Mouse (Mus musculus) heart, postnatal 0 days (tissue): Measurements from ENCODE around the gene Fat3. TPM values are rescaled to one million over a fixed set of nuclear protein-coding genes. Genes with fewer than 3 reads are reported as not detected.

Experiments
- ATAC-seq: fragments of 200-750 bp; cut with Nextera tagmentation; 2 replicates; pipeline ENCODE4 v1.8.0; 2017; ENCODE audit warnings: low read depth, moderate number of reproducible peaks, moderate library complexity; ENCODE audit not compliant: insufficient read depth
- DNase-seq: peaks from one replicate; pipeline ENCODE4 v3.0.0-alpha.2; 2016; ENCODE audit warnings: low spot score
- H3K27ac ChIP-seq: fragments of 300-500 bp; sonication (generic); 2 replicates; pipeline ENCODE4 v1.5.1; 2014; ENCODE audit warnings: low read depth, mild to moderate bottlenecking
- H3K27me3 ChIP-seq: fragments of 300-500 bp; sonication (generic); 2 replicates; pipeline ENCODE4 v1.6.1; 2014; ENCODE audit warnings: low read length, mixed read lengths; ENCODE audit not compliant: control insufficient read depth, insufficient read depth
- H3K36me3 ChIP-seq: fragments of 300-500 bp; sonication (generic); replicated peaks from 2 replicates; pipeline ENCODE4 v1.6.1; 2014; ENCODE audit warnings: low read length, mixed read lengths; ENCODE audit not compliant: control insufficient read depth, insufficient read depth
- H3K4me1 ChIP-seq: fragments of 300-500 bp; sonication (generic); 2 replicates; pipeline ENCODE4 v1.6.1; 2014; ENCODE audit warnings: antibody characterized with exemption; ENCODE audit not compliant: control insufficient read depth, insufficient read depth
- H3K4me2 ChIP-seq: fragments of 300-500 bp; sonication (generic); 2 replicates; pipeline ENCODE4 v1.6.1; 2014; ENCODE audit warnings: low read depth, mild to moderate bottlenecking, low read length, moderate library complexity
- H3K4me3 ChIP-seq: fragments of 300-500 bp; sonication (generic); 2 replicates; pipeline ENCODE4 v1.5.1; 2014; ENCODE audit warnings: low read depth, low read length
- H3K9ac ChIP-seq: fragments of 300-500 bp; sonication (generic); replicated peaks from 2 replicates; pipeline ENCODE4 v1.6.1; 2014; ENCODE audit warnings: low read depth, low read length, mixed read lengths
- H3K9me3 ChIP-seq: fragments of 300-500 bp; sonication (generic); replicated peaks from 2 replicates; pipeline ENCODE4 v1.6.1; 2016; ENCODE audit warnings: low read length; ENCODE audit not compliant: control insufficient read depth
- CTCF ChIP-seq: IDR thresholded peaks from 2 replicates; pipeline ENCODE4 v1.5.1; 2016; ENCODE audit warnings: antibody characterized with exemption, control low read depth, low read depth
- EP300 ChIP-seq: IDR thresholded peaks from 2 replicates; pipeline ENCODE4 v1.6.1; 2016; ENCODE audit warnings: antibody characterized with exemption, low read depth
- WGBS: fragments of 180-500 bp; shearing (Covaris S2); extraction: QIAGEN DNeasy Blood & Tissue Kit; methylation state at CpG from one replicate; pipeline ENCODE4 v1.1.7; 2014; 5-methylcytosine and 5-hydroxymethylcytosine counted together
- polyA plus RNA-seq: library from polyadenylated mRNA; unstranded; fragments of >200 nt; fragmentation: Nextera tagmentation; extraction: Ambion mirVana; gene quantifications from 2 replicates; pipeline ENCODE4 v1.2.1, GENCODE M21; 2015
- total RNA-seq: library from RNA; depleted of rRNA; stranded (reverse); fragments of >200 nt; gene quantifications from 2 replicates; pipeline ENCODE4 v1.2.3, GENCODE M21; 2014; ENCODE audit warnings: low replicate concordance

Fat3 gene
- total and polyA plus RNA-seq, 2 experiments from 2014 or later, result 0.19 to 2.4 TPM

DNA sequence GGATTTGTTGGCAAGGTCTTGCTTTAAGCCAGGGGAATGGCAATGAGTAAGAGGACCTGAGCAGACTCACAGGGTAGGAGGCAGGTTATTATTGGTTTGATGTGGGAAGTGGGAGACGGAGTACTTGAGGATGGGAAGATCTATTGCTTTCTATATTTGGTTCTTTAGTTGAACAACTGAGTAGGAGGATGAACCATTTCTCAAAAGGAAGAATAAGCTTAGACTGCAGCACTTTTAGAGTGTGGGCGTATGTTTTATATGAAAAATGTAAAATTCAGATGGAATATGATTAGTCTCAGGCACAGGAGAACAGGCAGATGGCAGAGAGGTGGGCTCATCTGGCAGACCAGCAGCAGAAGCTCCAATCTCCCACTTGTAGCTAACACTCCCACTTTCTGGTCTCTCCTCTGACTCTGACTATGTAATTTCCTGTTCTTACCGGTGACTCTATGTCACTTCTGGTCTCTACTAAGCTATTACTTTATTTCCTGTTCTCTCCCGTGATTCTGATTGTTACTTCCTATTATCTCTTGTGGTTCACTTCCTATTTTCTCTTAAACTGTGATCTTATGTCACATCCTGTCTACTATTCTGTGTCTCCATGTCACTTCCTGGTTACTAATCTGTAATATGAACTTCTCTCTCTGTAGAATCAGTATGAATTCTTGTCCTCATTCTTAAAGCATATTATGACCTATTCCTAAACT is 387.0 kb downstream of the Fat3 start:
- H3K27ac ChIP-seq, result peak overlapping the region; percentile 80
- ATAC-seq (peak; percentile 52), DNase-seq (peak; percentile 44)
- no peaks in the 10 kb centered on the region for H3K27me3 ChIP-seq
- H3K4me2 ChIP-seq, result no peak overlapping the region
- H3K9me3 ChIP-seq, result no peaks in the 10 kb centered on the region
- no peak overlapping the region for H3K4me3 ChIP-seq
- H3K4me1 ChIP-seq, result peaks cover 19% of the 10 kb centered on the region
- 62% methylated on average over 4 of the region's 4 CpGs for WGBS
- no peaks in the 10 kb centered on the region for H3K36me3 ChIP-seq
- H3K9ac ChIP-seq, result no peak overlapping the region
- TF ChIP-seq CTCF (no peak), EP300 (no peak)

DNA sequence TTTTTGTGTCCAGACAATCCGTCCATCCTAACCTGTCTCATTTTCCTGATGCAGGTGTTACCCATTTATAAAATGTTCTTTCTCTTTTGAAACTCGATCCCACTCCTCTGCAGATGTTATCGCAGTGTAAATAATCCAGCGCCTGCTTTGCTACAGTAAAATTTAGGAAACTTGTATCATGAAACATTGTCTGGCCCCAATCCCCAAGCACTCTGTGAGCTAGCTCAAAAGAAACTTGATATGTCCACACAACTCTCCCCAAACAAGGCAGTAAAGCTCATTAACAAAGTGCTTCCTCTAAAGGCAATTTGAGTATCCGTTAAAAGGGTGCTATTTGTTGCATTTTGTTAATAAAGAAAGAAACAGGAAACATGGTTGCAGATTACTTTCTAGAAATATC is 393.2 kb downstream of the Fat3 start:
- H3K27me3 ChIP-seq, result no peaks in the 10 kb centered on the region
- DNase-seq (no peak), ATAC-seq (no peak)
- H3K4me2 ChIP-seq, result no peak overlapping the region
- TF ChIP-seq CTCF (no peak), EP300 (no peak)
- H3K9ac ChIP-seq, result no peak overlapping the region
- H3K4me1 ChIP-seq, result no peaks in the 10 kb centered on the region
- no peaks in the 10 kb centered on the region for H3K36me3 ChIP-seq
- H3K4me3 ChIP-seq, result no peak overlapping the region
- no peaks in the 10 kb centered on the region for H3K9me3 ChIP-seq
- 68% methylated on average over 5 of the region's 5 CpGs for WGBS
- H3K27ac ChIP-seq, result no peak overlapping the region

DNA sequence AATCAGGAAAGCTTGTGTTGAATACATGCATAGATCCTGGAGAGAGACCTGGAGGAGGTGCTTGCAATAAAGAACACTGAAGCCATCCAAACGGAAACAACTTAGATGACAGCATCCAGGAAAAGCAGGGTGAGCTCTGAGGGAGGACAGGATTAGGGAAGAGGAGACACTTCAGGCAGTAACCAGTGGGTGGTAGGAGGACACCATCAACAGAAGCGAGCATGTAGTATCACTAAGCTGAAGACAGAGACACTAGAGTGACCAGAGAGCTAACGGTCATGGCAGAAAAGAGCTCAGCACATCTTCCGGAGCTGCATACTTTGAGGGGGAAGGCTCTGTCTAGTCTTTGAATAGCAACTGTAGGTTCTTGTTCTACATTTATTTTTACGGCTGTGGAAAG is 393.7 kb downstream of the Fat3 start:
- Histone ChIP-seq H3K9ac (no peak overlapping the region), H3K36me3 (no peaks in the 10 kb centered on the region), H3K4me2 (no peak overlapping the region), H3K4me3 (no peak overlapping the region), H3K4me1 (no peaks in the 10 kb centered on the region), H3K27ac (no peak overlapping the region), H3K27me3 (no peaks in the 10 kb centered on the region), H3K9me3 (no peaks in the 10 kb centered on the region)
- peak; percentile 38 for TF ChIP-seq CTCF
- TF ChIP-seq EP300, result no peak
- ATAC-seq (no peak), DNase-seq (no peak)
- WGBS, result 52% methylated on average over 5 of the region's 5 CpGs

DNA sequence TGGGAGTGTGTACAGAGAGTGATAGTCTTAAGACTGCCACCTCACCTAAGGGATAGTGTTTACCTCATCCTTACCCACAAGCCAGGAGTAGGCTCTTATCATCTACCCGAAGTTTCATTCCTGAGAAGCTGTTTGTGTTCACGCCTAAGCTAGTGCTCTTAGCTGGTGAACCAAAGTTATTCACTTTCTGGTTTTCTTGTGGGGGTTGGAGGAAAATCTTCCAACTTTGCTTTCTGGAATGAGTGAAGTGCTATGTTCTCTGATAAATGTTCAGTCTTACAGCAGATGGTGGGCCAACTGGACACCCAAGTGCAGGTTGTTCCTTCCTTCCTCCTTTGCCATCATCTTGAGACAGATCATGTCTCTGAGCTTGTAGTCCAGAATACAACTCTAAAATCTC is 402.5 kb downstream of the Fat3 start:
- Histone ChIP-seq H3K4me2 (no peak overlapping the region), H3K27me3 (no peaks in the 10 kb centered on the region), H3K9ac (no peak overlapping the region), H3K4me1 (no peaks in the 10 kb centered on the region), H3K4me3 (no peak overlapping the region), H3K36me3 (no peaks in the 10 kb centered on the region), H3K27ac (no peak overlapping the region), H3K9me3 (no peaks in the 10 kb centered on the region)
- ATAC-seq (no peak), DNase-seq (no peak)
- no peak for TF ChIP-seq EP300
- no peak for TF ChIP-seq CTCF
- whole genome bisulfite sequencing, result 57% methylated on average over 2 of the region's 2 CpGs

DNA sequence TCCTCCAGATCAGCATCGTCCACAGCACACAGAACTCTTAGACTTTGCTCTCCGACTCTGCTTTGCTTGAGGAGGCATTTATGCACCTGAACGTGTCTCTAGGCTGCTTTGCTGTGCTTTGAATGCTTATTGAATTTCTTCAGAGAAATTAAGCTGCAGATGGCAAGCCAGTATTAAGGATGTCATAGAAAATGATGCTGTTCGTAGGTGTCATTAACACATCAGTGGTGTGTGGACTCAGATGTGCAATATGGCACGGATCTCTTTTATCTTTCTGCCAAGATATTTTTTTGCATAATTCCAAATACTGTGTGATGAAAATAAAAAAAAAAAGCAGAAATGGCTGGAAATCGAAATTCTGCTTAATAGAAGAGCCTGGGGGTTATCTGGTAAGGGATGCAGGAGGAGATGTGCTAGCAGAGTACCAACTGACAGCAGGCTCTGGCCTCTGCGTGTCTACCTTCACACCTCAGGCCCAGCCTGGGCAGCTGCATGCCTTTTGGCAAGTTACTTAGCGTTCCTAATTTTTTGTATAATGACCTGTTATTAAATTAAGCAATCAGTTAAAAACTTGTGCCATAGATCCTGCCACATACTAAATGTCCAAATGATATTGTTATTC is 407.9 kb downstream of the Fat3 start:
- H3K4me2 ChIP-seq, result no peak overlapping the region
- TF ChIP-seq EP300 (no peak), CTCF (no peak)
- 79% methylated on average over 8 of the region's 8 CpGs for WGBS
- no peak overlapping the region for H3K9ac ChIP-seq
- H3K4me1 ChIP-seq, result no peaks in the 10 kb centered on the region
- H3K4me3 ChIP-seq, result no peak overlapping the region
- no peaks in the 10 kb centered on the region for H3K9me3 ChIP-seq
- DNase-seq (no peak), ATAC-seq (no peak)
- no peak overlapping the region for H3K27ac ChIP-seq
- no peaks in the 10 kb centered on the region for H3K36me3 ChIP-seq
- H3K27me3 ChIP-seq, result no peaks in the 10 kb centered on the region
